Mouse (Mus musculus) hindbrain, embryonic 10.5 days (tissue): ENCODE measurements around the gene Nat9. TPM values are rescaled to one million over a fixed set of nuclear protein-coding genes. Genes with fewer than 3 reads are reported as not detected.
A peak's percentile ranks its signal among the peaks of the same experiment; 100 is the strongest.

Experiments
- DNase-seq: peaks from one replicate; pipeline ENCODE4 v3.0.0-alpha.2; 2017; ENCODE audit warnings: low spot score
- H3K27ac ChIP-seq: fragments of 300-500 bp; sonication (generic); 2 replicates; pipeline ENCODE4 v1.5.1; 2016; ENCODE audit warnings: mild to moderate bottlenecking, moderate library complexity
- H3K27me3 ChIP-seq: fragments of 300-500 bp; sonication (generic); 2 replicates; pipeline ENCODE4 v1.6.1; 2016; ENCODE audit warnings: mild to moderate bottlenecking; ENCODE audit not compliant: poor library complexity, insufficient read depth, severe bottlenecking
- H3K36me3 ChIP-seq: fragments of 300-500 bp; sonication (generic); 2 replicates; pipeline ENCODE4 v1.6.1; 2016; ENCODE audit warnings: mild to moderate bottlenecking, moderate library complexity
- H3K4me1 ChIP-seq: fragments of 300-500 bp; sonication (generic); replicated peaks from 2 replicates; pipeline ENCODE4 v1.6.1; 2016; ENCODE audit warnings: mild to moderate bottlenecking
- H3K4me3 ChIP-seq: fragments of 300-500 bp; sonication (generic); 2 replicates; pipeline ENCODE4 v1.5.1; 2016; ENCODE audit warnings: mild to moderate bottlenecking, moderate library complexity
- H3K9me3 ChIP-seq: fragments of 300-500 bp; sonication (generic); 2 replicates; pipeline ENCODE4 v1.6.1; 2016; ENCODE audit warnings: mild to moderate bottlenecking, moderate library complexity
- WGBS: fragments of 180-500 bp; shearing (Covaris S2); methylation state at CpG from one replicate; pipeline ENCODE4 v1.1.7; 2016; 5-methylcytosine and 5-hydroxymethylcytosine counted together
- polyA plus RNA-seq: library from polyadenylated mRNA; unstranded; fragments of >200 nt; fragmentation: Nextera tagmentation; extraction: Ambion mirVana; gene quantifications from 2 replicates; pipeline ENCODE4 v1.2.1, GENCODE M21; 2016

Nat9 gene
- 18.7 and 24.3 TPM in 2 replicates for polyA plus RNA-seq

DNA sequence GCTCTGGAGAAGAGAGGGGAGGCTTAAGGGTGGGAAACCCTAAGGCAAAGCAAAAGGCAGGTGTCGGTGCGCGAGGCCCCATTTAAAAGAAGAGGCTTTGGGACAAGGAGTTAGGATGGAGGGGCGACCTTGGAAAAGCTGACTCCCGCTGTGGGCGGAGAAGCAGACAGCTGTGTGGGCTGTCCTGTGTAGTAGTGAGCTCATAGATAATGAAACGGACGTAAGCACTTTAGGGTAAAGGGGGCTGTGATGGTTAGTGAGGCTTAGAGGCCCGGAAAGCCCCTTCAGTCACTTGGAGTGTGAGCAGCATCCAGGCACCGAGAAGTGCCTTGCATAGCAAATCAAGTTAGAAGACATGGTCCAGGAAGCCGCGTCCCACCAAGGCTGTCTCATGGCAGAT is at the start of gene Nat9:
Gene Nat9, minus strand, starts transcription at position 167 of the 400 bp plus-strand sequence.
- no peaks in the 10 kb centered on the region for H3K27me3 ChIP-seq
- H3K4me3 ChIP-seq = peak within 1 kb of the TSS; percentile 66
- 16% methylated on average over 12 of the region's 12 CpGs for WGBS
- H3K9me3 ChIP-seq = no peaks in the 10 kb centered on the region
- H3K27ac ChIP-seq = peak within 1 kb of the TSS; percentile 89
- peaks cover 14% of the 10 kb centered on the region for H3K36me3 ChIP-seq
- peaks cover 37% of the 10 kb centered on the region for H3K4me1 ChIP-seq
- no peak for DNase-seq

DNA sequence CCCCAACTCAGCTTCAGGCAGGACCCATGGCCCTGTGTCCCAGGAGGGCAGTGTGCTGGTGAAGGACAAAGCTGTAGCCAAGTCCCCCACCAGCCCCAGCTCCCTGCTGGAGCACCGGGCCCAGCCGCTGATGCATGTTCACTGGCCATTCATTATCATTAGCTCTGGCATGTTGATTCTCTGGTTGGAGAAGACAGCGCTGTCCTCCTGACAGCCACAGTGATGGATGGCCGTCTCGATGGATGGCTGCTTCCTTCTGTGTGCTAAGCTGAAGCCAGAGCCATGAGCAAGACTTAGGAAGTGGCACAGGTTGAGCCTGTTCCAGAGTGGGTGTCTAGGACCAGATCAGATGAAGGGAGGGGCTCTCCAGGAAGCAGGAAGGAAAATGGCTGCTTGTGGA is 48.9 kb upstream of the Nat9 start:
- no peak overlapping the region for H3K4me3 ChIP-seq
- no peaks in the 10 kb centered on the region for H3K9me3 ChIP-seq
- no peaks in the 10 kb centered on the region for H3K36me3 ChIP-seq
- H3K27ac ChIP-seq = peak overlapping the region; percentile 78
- no peak for DNase-seq
- H3K27me3 ChIP-seq = peaks cover 34% of the 10 kb centered on the region
- H3K4me1 ChIP-seq = peaks cover 91% of the 10 kb centered on the region
- 49% methylated on average over 5 of the region's 5 CpGs for WGBS

DNA sequence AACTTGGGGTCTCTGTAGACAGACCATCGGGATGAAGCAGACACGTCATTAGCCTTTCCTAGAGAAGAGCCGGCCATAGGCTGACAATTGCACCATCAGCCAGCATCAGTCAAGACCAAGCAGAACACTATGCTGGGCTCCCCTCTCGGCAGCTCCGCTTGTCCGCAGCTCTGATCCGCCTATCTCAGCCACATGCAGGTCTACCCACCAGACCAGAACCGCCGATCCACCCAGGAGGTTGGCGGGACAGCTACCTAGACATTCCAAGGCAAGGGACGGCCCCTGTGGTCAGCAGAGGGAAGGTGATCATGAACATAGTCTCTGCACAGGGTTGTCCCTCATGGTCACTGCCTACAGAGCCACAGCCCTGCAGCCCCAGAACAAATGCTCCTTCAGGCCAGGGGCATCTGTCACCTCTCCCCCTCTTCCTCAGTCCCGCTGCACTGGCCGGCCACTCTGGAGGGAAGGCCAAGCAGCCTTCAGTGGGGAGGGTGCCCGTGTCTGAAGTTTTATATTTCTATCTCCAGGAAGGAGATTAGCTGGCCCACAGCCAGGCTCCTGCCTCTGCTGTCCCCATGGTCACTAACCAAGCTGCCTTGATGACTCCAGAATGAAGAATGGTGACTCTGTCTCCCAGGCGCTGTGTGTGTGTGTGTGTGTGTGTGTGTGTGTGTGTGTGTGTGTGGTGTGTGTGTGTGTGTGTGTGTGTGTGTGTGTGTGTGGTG is 46.8 kb upstream of the Nat9 start:
- Histone ChIP-seq H3K4me3 (no peak overlapping the region), H3K4me1 (peaks cover 90% of the 10 kb centered on the region), H3K27me3 (peaks cover 40% of the 10 kb centered on the region), H3K27ac (peak overlapping the region; percentile 77), H3K9me3 (no peaks in the 10 kb centered on the region), H3K36me3 (no peaks in the 10 kb centered on the region)
- 73% methylated on average over 15 of the region's 15 CpGs for WGBS
- no peak for DNase-seq

DNA sequence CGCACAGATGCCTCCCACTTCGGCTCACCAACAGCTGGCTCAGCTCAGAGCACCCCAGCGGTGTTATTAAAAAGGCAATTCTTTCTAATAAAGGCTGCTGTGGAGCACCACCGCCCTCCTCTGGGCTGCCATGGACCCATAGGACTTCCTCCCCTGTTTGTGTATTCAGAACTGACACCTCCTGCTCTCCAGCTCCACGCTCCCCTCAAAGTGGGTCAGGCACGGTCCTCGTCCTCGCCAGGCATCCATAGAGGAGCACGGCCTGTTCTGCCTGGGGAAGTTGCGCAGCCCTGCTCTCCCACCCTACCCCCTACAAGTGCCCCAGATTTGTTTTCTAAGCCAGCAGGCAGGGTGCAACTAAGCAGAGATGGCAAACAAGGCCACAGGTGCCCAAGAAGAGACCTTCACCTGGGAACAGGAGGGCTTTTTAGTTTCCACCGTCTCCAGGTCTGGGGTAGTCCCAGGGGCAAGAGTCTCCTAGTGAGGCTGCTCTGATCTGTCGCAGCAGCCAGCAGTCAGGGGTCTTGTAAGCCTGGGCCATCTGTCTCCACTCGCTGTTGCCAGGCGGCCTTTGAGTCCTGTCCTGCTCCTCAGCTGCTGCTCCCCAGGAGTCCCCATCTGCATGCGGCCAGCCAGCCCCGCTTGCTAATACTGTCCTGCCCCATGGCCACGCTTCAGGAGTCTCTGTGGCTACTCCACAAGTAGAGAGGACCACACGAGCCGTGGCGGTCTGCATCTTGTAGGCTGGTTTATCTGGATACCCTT is 46.0 kb upstream of the Nat9 start:
- H3K36me3 ChIP-seq = no peaks in the 10 kb centered on the region
- no peaks in the 10 kb centered on the region for H3K9me3 ChIP-seq
- H3K27me3 ChIP-seq = peaks cover 46% of the 10 kb centered on the region
- no peak overlapping the region for H3K4me3 ChIP-seq
- peak overlapping the region; percentile 77 for H3K27ac ChIP-seq
- DNase-seq = peak; percentile 55
- H3K4me1 ChIP-seq = peaks cover 91% of the 10 kb centered on the region
- 37% methylated on average over 20 of the region's 20 CpGs for WGBS

DNA sequence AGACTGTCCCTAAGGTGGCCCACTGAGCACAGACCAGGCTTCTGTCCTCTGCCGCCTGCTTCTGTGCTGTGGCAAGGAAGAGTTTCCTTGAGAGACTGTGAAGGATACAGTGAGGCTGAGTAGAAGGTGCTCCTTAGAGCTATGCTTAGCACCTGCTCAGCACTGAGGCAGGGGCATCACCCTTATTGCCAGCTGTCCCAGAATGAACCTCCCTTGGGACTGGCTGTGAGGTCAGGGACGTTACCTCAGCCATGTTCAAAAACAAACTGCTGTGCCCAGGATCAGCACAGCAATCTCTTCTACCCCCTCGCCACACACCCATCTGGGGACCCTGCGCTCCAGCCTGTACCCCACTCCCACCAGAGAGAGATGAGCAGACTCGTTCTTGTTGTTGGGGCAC is 45.2 kb upstream of the Nat9 start:
- no peak overlapping the region for H3K4me3 ChIP-seq
- 76% methylated on average over 5 of the region's 5 CpGs for WGBS
- no peaks in the 10 kb centered on the region for H3K36me3 ChIP-seq
- no peak for DNase-seq
- peaks cover 93% of the 10 kb centered on the region for H3K4me1 ChIP-seq
- H3K27ac ChIP-seq = peak overlapping the region; percentile 56; the same call in 1 of the 2 replicates
- peaks cover 54% of the 10 kb centered on the region for H3K27me3 ChIP-seq
- H3K9me3 ChIP-seq = no peaks in the 10 kb centered on the region

DNA sequence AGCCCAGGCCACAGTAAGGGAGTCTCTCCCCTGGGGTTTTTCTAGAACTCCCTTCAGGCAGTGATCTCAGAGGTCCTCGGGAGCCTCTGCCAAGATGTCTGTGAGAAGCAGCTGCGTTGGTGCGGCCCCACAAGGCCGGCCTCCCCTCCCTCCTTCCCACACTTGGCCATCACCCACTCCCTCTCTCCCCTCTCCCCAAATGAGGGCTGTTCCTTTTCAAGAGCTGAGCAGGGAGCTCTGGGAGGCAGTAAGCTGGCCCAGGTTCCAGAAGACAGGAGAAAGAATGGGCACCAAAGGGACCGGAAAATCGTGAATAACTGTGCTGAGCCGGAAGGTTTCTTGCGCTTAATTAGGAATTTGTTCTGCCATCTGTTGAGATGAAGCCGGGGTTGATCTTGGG is 44.3 kb upstream of the Nat9 start:
- WGBS = 51% methylated on average over 9 of the region's 9 CpGs
- no peaks in the 10 kb centered on the region for H3K9me3 ChIP-seq
- H3K4me1 ChIP-seq = peaks cover 98% of the 10 kb centered on the region
- H3K4me3 ChIP-seq = no peak overlapping the region
- no peak for DNase-seq
- H3K27ac ChIP-seq = peak overlapping the region; percentile 62
- peaks cover 54% of the 10 kb centered on the region for H3K27me3 ChIP-seq
- no peaks in the 10 kb centered on the region for H3K36me3 ChIP-seq

DNA sequence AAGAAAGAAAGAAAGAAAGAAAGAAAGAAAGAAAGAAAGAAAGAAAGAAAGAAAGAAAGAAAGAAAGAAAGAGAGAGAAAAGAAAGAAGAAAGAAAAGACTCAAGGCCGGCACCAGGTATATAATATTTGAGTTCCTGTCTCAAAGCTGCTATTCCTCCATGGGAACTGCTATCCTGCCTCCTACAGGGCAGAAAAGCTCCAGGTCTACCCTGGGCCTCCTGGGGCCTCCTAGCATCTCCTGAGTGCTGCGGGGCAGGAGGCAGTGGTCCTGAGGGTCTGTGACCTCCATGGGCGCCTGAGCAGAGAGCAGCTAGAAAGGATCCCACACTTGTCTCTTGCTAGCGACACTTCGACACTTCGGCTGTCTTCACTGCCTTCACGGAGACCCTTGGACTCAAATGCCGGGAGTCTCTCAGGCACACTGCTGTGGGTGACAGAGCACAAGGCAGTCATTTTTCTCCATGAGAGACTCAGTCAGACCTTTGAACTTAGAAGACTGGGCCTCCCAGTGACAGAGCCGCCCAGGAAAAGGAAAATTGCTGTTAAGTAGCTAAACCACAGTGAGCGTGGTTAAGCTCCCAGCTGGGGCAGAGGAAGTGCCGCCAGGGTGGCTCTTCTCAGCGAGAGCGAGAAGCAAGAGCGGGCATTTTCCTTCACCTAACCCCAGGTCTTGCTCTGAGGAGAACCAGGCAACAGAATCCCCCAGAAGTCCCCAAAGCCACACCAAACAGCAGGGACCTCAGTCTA is 43.7 kb upstream of the Nat9 start:
- DNase-seq = no peak
- Histone ChIP-seq H3K27ac (peak overlapping the region; percentile 62), H3K36me3 (no peaks in the 10 kb centered on the region), H3K4me1 (peaks cover 98% of the 10 kb centered on the region), H3K27me3 (peaks cover 54% of the 10 kb centered on the region), H3K9me3 (no peaks in the 10 kb centered on the region), H3K4me3 (no peak overlapping the region)
- 54% methylated on average over 14 of the region's 14 CpGs for WGBS

DNA sequence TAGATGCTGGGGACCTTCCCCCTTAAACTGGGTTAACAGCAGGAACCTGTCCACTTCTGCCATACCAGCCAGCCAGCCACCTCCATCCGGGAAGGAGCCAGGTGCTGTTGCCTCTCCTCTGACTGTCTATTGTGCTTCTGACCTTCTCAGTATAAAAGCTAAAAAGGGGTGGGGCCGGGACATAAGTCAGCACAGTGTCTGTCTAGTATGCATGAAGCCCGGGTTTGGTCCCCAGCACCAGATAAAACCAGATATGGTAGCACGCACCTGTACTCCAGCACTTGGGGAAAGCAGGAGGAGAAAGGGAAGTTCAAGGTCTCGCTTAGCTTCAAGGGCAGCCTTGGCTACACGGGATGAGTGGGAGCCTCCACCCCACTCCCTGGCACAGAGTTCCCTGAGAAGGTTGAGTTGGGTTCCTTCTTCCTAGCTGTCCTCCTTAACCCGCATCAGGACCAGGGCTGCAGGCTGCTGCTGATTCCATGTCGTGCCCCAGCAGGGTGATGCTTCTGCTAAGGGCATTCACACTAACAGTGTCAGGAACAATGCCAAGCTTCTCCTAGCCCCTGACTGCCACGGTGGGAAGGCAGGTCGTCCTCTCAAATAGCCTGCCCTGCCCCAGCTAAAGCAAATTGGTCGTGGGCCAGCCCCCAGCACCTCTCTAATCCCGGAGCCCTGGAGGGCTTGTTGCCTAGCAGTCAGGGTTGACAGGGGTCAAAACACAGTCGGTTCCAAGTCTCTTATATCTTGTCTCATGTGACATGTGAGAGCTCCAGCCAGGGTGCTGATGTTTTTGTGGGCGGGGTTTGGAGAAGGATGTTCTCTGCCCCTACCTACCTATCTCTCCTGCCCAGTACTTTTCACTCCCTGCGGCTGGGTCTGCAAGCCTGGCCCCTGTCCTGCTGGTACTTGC is 41.6 kb upstream of the Nat9 start:
- DNase-seq = no peak
- Histone ChIP-seq H3K4me1 (peaks cover 98% of the 10 kb centered on the region), H3K36me3 (no peaks in the 10 kb centered on the region), H3K27me3 (peaks cover 54% of the 10 kb centered on the region), H3K4me3 (no peak overlapping the region), H3K27ac (peak overlapping the region; percentile 41; the same call in 1 of the 2 replicates), H3K9me3 (no peaks in the 10 kb centered on the region)
- WGBS = 45% methylated on average over 15 of the region's 15 CpGs

DNA sequence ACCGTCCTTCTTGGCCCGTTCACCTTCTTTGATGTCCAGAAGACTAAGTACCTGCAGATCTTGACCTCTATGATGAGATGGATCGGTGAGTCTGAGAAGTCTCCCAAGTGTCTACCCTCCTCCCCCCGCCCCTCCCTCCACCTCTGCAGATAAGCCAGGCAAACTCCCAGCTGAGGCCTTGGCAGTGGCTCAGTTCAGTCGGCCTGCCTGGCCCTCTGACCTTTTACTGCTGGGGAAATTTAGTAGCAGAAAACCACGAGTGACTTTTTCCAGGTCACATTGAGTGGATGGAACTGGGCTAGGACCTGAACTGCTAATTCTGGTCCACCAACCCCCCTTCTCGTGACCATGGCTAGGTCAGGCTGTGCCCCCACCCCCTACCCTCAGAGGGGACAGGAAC is 40.8 kb upstream of the Nat9 start:
- Histone ChIP-seq H3K4me3 (no peak overlapping the region), H3K4me1 (peaks cover 98% of the 10 kb centered on the region), H3K36me3 (no peaks in the 10 kb centered on the region), H3K9me3 (no peaks in the 10 kb centered on the region), H3K27ac (peak overlapping the region; percentile 64), H3K27me3 (peaks cover 56% of the 10 kb centered on the region)
- 66% methylated on average over 7 of the region's 7 CpGs for WGBS
- no peak for DNase-seq

DNA sequence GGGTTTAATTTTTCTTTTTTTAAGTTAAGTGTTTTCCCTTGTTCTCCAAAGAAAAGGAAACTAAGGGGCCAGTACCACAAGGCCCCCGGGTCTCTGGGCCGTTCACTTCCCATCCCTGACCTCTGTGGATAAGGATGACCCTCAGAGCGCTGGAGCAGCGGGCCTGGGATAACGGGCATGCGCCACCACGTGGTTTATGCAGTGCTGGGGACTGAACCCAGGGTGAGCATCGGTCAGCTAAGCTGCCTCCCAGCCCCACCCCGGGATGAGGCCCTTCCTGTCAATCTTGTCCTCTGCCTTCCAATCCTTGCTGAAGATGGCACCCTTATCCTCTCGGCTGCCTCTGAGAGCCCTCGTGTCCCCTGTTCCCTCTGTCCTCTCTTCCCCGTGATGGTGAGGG is 40.0 kb upstream of the Nat9 start:
- WGBS = 21% methylated on average over 12 of the region's 12 CpGs
- DNase-seq = no peak
- Histone ChIP-seq H3K9me3 (no peaks in the 10 kb centered on the region), H3K27me3 (peaks cover 54% of the 10 kb centered on the region), H3K27ac (peak overlapping the region; percentile 64), H3K4me3 (no peak overlapping the region), H3K36me3 (no peaks in the 10 kb centered on the region), H3K4me1 (peaks cover 98% of the 10 kb centered on the region)

DNA sequence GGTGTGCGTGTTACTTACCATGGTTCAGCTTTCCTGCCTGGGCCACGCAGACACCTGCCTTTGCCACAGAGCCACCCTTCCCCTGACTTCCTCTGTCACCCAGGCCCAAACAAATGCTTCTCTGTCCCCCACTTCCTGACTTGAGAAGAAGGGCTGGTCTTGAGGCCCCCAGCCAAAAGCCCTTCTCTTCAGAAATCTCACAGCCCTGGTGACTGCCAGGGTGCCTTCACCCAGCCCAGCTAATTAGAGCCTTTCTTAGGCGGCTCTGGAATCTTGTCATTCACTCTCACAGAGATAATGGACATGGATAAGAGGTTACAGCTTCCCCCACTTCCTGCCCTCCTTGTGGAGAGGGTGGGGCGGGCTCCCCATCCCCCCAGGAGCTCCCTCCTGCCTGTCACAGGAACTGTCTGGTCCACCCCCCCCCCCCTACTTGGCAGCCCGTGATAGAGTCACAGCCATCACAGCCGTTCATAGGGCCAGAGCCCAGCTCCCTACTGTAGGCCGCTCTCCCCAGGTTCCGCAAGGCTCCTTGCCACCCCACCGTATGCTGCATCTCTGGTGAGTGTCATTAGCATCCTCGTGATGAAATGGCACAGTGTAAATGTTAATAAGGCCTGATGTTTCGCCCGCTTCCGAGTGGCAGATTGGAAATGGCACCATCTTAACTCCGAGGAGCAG is 39.3 kb upstream of the Nat9 start:
- 48% methylated on average over 14 of the region's 14 CpGs for WGBS
- no peaks in the 10 kb centered on the region for H3K36me3 ChIP-seq
- no peak overlapping the region for H3K4me3 ChIP-seq
- peaks cover 50% of the 10 kb centered on the region for H3K27me3 ChIP-seq
- H3K27ac ChIP-seq = peak overlapping the region; percentile 51
- no peak for DNase-seq
- no peaks in the 10 kb centered on the region for H3K9me3 ChIP-seq
- peaks cover 98% of the 10 kb centered on the region for H3K4me1 ChIP-seq
